Mouse (Mus musculus): ENCODE results near the gene Cct3. TPM values are rescaled to one million over a fixed set of nuclear protein-coding genes. Genes with fewer than 3 reads are reported as not detected.

Gene Cct3
- polyA plus RNA-seq, 1 experiment from 2014 or later = 496 TPM

- ATAC-seq (ENCODE audit: low read depth) = peak; percentile 33; the same call in 1 of the 2 replicates
- WGBS = under 1% methylated on average over 30 of the region's 30 CpGs
- no peaks in the 10 kb centered on the region for H3K9me3 ChIP-seq
- H3K36me3 ChIP-seq = peaks cover 33% of the 10 kb centered on the region
- peak overlapping the region; percentile 90 for H3K9ac ChIP-seq
- H3K4me2 ChIP-seq = peak overlapping the region; percentile 97
- H3K27me3 ChIP-seq = no peaks in the 10 kb centered on the region
- peak overlapping the region; percentile 89 for H3K4me3 ChIP-seq
- H3K4me1 ChIP-seq (replicated peaks) = peaks cover 28% of the 10 kb centered on the region
- H3K27ac ChIP-seq (replicated peaks) = peak overlapping the region; percentile 95
These were observed 470 bp downstream of the Cct3 start for GRCm38 (mm10) chr3:88297321-88297851.

- H3K27ac ChIP-seq (replicated peaks) = no peak overlapping the region
- H3K4me2 ChIP-seq = peak overlapping the region; percentile 97; the same call in 1 of the 2 replicates
- no peak overlapping the region for H3K9ac ChIP-seq
- WGBS = 95% methylated on average over 1 of the region's 1 CpGs
- no peaks in the 10 kb centered on the region for H3K9me3 ChIP-seq
- H3K27me3 ChIP-seq = no peaks in the 10 kb centered on the region
- ATAC-seq (ENCODE audit: low read depth) = no peak
- peaks cover 28% of the 10 kb centered on the region for H3K4me1 ChIP-seq (replicated peaks)
- H3K36me3 ChIP-seq = peaks cover 48% of the 10 kb centered on the region
- 0 out of 2 replicates have a peak overlapping the region, but pooled peaks have one; percentile 89 for H3K4me3 ChIP-seq
These were observed 2.3 kb downstream of the Cct3 start for GRCm38 (mm10) chr3:88299172-88299571.

- peak within 1 kb of the TSS; percentile 76 for H3K4me3 ChIP-seq
- peaks cover 13% of the 10 kb centered on the region for H3K4me1 ChIP-seq (replicated peaks)
- peak within 1 kb of the TSS; percentile 82 for H3K4me2 ChIP-seq
- peak within 1 kb of the TSS; percentile 83 for H3K9ac ChIP-seq
- H3K9me3 ChIP-seq = no peaks in the 10 kb centered on the region
- no peak within 1 kb of the TSS for H3K27ac ChIP-seq (replicated peaks)
- ATAC-seq (ENCODE audit: low read depth) = peak; percentile 79
- H3K27me3 ChIP-seq = no peaks in the 10 kb centered on the region
- WGBS = 4% methylated on average over 10 of the region's 10 CpGs
- H3K36me3 ChIP-seq = peaks cover 65% of the 10 kb centered on the region
These were observed 28.1 kb downstream of the Cct3 start, which contains the start of gene Glmp for GRCm38 (mm10) chr3:88324951-88325405. Gene Glmp (plus strand): TSS chr3:88325023.

- no peaks in the 10 kb centered on the region for H3K9me3 ChIP-seq
- no peak overlapping the region for H3K4me3 ChIP-seq
- no peak overlapping the region for H3K9ac ChIP-seq
- H3K4me1 ChIP-seq (replicated peaks) = peaks cover 13% of the 10 kb centered on the region
- 53% methylated on average over 5 of the region's 5 CpGs for WGBS
- H3K27ac ChIP-seq (replicated peaks) = no peak overlapping the region
- H3K36me3 ChIP-seq = peaks cover 26% of the 10 kb centered on the region
- no peak for ATAC-seq (ENCODE audit: low read depth)
- no peaks in the 10 kb centered on the region for H3K27me3 ChIP-seq
- H3K4me2 ChIP-seq = no peak overlapping the region
These were observed 32.0 kb downstream of the Cct3 start for GRCm38 (mm10) chr3:88328956-88329355.

GRCm38 (mm10) chr3:88331282-88331681 lies 34.4 kb downstream of the Cct3 start:
- no peak overlapping the region for H3K27ac ChIP-seq (replicated peaks)
- no peak overlapping the region for H3K9ac ChIP-seq
- H3K4me2 ChIP-seq = no peak overlapping the region
- no peak for ATAC-seq (ENCODE audit: low read depth)
- H3K9me3 ChIP-seq = no peaks in the 10 kb centered on the region
- H3K4me3 ChIP-seq = no peak overlapping the region
- no peaks in the 10 kb centered on the region for H3K27me3 ChIP-seq
- H3K36me3 ChIP-seq = peaks cover 26% of the 10 kb centered on the region
- 30% methylated on average over 2 of the region's 2 CpGs for WGBS
- peaks cover 11% of the 10 kb centered on the region for H3K4me1 ChIP-seq (replicated peaks)

- Histone ChIP-seq H3K4me3 (no peak overlapping the region), H3K4me2 (no peak overlapping the region), H3K9me3 (no peaks in the 10 kb centered on the region), H3K27ac (replicated peaks) (no peak overlapping the region), H3K9ac (no peak overlapping the region), H3K36me3 (peaks cover 8% of the 10 kb centered on the region; the same call in 1 of the 2 replicates), H3K4me1 (replicated peaks) (peaks cover 28% of the 10 kb centered on the region), H3K27me3 (no peaks in the 10 kb centered on the region)
- no peak for ATAC-seq (ENCODE audit: low read depth)
- WGBS = 62% methylated on average over 12 of the region's 12 CpGs
These were observed 37.2 kb downstream of the Cct3 start for GRCm38 (mm10) chr3:88334029-88334658.

GRCm38 (mm10) chr3:88334902-88335435 lies 38.1 kb downstream of the Cct3 start:
- no peak for ATAC-seq (ENCODE audit: low read depth)
- Histone ChIP-seq H3K4me1 (replicated peaks) (peaks cover 31% of the 10 kb centered on the region), H3K4me2 (peak overlapping the region; percentile 72), H3K36me3 (no peaks in the 10 kb centered on the region), H3K9me3 (no peaks in the 10 kb centered on the region), H3K27me3 (no peaks in the 10 kb centered on the region), H3K9ac (peak overlapping the region; percentile 91), H3K27ac (replicated peaks) (peak overlapping the region; percentile 96), H3K4me3 (peak overlapping the region; percentile 82)
- 31% methylated on average over 3 of the region's 3 CpGs for WGBS

- 2% methylated on average over 27 of the region's 27 CpGs for WGBS
- peaks cover 31% of the 10 kb centered on the region for H3K4me1 ChIP-seq (replicated peaks)
- no peaks in the 10 kb centered on the region for H3K36me3 ChIP-seq
- peak overlapping the region; percentile 82 for H3K4me3 ChIP-seq
- no peaks in the 10 kb centered on the region for H3K9me3 ChIP-seq
- H3K9ac ChIP-seq = peak overlapping the region; percentile 91
- no peaks in the 10 kb centered on the region for H3K27me3 ChIP-seq
- H3K27ac ChIP-seq (replicated peaks) = peak overlapping the region; percentile 96
- peak overlapping the region; percentile 72 for H3K4me2 ChIP-seq
- peak; percentile 68; the same call in 1 of the 2 replicates for ATAC-seq (ENCODE audit: low read depth)
These were observed 38.6 kb downstream of the Cct3 start for GRCm38 (mm10) chr3:88335436-88336053.

GRCm38 (mm10) chr3:88336058-88337013 lies 39.4 kb downstream of the Cct3 start, which contains the start of the genes Tmem79 and Smg5:
Gene Tmem79 (minus strand): TSS chr3:88336148.
Gene Smg5 (plus strand): TSS chr3:88336260.
- Histone ChIP-seq H3K9me3 (no peaks in the 10 kb centered on the region), H3K4me3 (peak within 1 kb of the TSS; percentile 82), H3K36me3 (no peaks in the 10 kb centered on the region; the same call in 1 of the 2 replicates), H3K4me2 (peak within 1 kb of the TSS; percentile 72), H3K9ac (peak within 1 kb of the TSS; percentile 91), H3K4me1 (replicated peaks) (peaks cover 31% of the 10 kb centered on the region), H3K27me3 (no peaks in the 10 kb centered on the region), H3K27ac (replicated peaks) (peak within 1 kb of the TSS; percentile 96)
- peak; percentile 94 for ATAC-seq (ENCODE audit: low read depth)
- 2% methylated on average over 46 of the region's 66 CpGs for WGBS

- Histone ChIP-seq H3K9ac (0 out of 2 replicates have a peak overlapping the region, but pooled peaks have one; percentile 52), H3K4me2 (peak overlapping the region; percentile 72), H3K27me3 (no peaks in the 10 kb centered on the region), H3K4me3 (peak overlapping the region; percentile 82), H3K27ac (replicated peaks) (no peak overlapping the region), H3K4me1 (replicated peaks) (peaks cover 31% of the 10 kb centered on the region), H3K9me3 (no peaks in the 10 kb centered on the region), H3K36me3 (peaks cover 10% of the 10 kb centered on the region)
- ATAC-seq (ENCODE audit: low read depth) = no peak
- WGBS = 78% methylated on average over 11 of the region's 11 CpGs
These were observed 40.6 kb downstream of the Cct3 start for GRCm38 (mm10) chr3:88337367-88338020.

- WGBS = 94% methylated on average over 7 of the region's 7 CpGs
These were observed 41.4 kb downstream of the Cct3 start for GRCm38 (mm10) chr3:88338316-88338715.

More at GRCm38 (mm10) chr3:88338316-88338715, 41.4 kb downstream of the Cct3 start:
- no peak for ATAC-seq (ENCODE audit: low read depth)
- no peak overlapping the region for H3K27ac ChIP-seq (replicated peaks)
- peaks cover 19% of the 10 kb centered on the region for H3K36me3 ChIP-seq
- peaks cover 31% of the 10 kb centered on the region for H3K4me1 ChIP-seq (replicated peaks)
- no peak overlapping the region for H3K4me2 ChIP-seq
- no peaks in the 10 kb centered on the region for H3K27me3 ChIP-seq
- H3K9ac ChIP-seq = no peak overlapping the region
- H3K9me3 ChIP-seq = no peaks in the 10 kb centered on the region
- H3K4me3 ChIP-seq = no peak overlapping the region
